Mouse (Mus musculus) embryo, embryonic 10.5 days (tissue): Measurements from ENCODE around the gene Xdh.
A peak's percentile ranks its signal among the peaks of the same experiment; 100 is the strongest.

Experiments
- DNase-seq: peaks from one replicate; pipeline ENCODE4 v3.0.0-alpha.2; 2015; ENCODE audit warnings: low spot score

Xdh gene

GRCm38 (mm10) chr17:73950062-73950735, at the start of gene Xdh:
Gene Xdh (minus strand): TSS chr17:73950196.
- DNase-seq, result no peak

DNA sequence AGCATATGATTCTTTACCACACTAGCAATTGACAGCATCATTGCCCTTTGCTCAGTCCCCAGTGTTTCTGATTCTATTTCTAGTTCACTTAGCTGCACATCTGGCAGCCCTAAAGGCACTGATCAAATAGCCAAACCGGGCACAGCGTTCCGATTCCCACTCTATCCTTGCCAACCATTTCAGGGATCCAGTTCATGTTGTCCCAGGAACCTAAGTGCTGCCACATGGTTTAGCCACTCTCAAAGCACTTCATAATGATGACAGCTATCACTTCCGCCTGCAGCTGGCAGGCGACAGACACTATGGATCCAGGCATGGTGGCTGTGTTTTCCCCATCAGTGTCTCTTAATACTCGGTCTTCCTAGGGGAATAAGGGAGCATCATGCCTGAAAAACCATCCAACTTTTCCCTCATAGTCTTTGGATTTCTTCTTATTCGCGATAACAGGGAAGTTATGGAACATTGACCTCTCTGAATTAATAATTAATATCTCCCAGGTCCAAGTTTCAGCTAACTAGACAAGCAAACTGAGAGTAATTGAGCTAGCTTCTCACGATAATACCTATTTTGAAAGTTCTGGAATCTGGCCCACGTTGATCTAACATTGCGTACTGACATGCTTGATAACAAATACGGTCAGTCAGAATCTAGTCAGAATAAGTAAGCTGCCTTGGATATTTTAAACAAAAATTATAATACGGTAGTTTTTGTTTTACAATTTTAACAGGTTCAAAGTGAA, 46.1 kb upstream of the Xdh start:
- no peak for DNase-seq

DNA sequence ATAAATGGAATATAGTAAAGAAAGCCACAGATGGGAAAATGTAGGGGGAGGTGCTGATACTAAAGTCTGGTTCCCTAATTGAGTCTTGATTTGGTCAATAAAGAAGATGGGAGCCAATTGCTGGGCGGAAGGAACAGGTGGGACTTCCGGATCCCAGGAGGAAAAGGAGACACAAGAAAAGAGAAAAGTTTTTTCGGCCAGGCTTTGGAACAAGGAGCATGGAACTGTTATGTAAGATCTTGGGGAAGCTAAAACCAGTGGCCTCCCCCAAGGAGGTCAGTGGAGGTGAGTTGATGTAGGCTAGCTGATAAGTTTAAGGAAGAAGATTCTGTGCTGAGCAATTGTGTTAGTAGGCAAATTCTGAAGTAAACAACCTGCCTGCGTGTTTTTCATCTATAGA, 41.3 kb upstream of the Xdh start:
- DNase-seq, result no peak

- DNase-seq, result no peak
Measured at GRCm38 (mm10) chr17:73986571-73986970, 36.6 kb upstream of the Xdh start.

- no peak for DNase-seq
Measured at GRCm38 (mm10) chr17:73985936-73986335, 35.9 kb upstream of the Xdh start.

GRCm38 (mm10) chr17:73984508-73984907, 34.5 kb upstream of the Xdh start:
- DNase-seq, result peak; percentile 66

GRCm38 (mm10) chr17:73982871-73983270, 32.9 kb upstream of the Xdh start:
- DNase-seq, result no peak

- no peak for DNase-seq
Measured at GRCm38 (mm10) chr17:73976066-73976465, 26.1 kb upstream of the Xdh start.

GRCm38 (mm10) chr17:73972648-73973047, 22.7 kb upstream of the Xdh start:
- no peak for DNase-seq

GRCm38 (mm10) chr17:73971291-73971690, 21.3 kb upstream of the Xdh start:
- DNase-seq, result no peak

DNA sequence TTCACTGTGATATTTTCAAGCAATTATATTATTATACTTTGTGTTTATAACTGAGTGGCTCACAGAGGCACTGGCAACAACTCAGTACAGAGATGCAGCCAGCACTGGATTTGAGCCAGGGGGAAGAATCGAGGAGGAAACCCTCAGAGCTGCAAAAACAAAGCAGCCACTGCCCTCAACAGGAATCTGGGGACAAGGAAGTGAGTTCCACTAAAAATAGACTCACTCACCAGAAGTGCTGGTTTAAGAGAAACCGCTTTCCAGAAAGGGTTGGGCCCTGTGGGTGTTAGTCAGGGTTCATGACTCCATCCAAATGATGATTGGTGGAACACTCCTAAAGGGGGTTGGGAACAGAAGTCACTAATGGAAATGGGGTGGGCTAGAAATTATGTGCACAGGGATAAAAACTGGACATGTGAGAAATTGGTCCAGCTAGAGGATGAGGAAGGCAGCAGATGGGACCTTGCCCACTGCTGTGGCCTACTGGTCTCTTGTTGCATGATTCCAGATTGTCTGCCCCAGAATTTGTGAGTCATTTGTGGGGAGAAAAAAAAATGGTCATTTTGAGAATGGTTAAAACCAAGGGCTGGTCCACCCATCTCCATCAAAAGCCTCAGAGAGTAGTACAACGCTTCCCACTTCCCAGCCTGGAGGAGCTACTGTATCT, 20.5 kb upstream of the Xdh start:
- no peak for DNase-seq

DNA sequence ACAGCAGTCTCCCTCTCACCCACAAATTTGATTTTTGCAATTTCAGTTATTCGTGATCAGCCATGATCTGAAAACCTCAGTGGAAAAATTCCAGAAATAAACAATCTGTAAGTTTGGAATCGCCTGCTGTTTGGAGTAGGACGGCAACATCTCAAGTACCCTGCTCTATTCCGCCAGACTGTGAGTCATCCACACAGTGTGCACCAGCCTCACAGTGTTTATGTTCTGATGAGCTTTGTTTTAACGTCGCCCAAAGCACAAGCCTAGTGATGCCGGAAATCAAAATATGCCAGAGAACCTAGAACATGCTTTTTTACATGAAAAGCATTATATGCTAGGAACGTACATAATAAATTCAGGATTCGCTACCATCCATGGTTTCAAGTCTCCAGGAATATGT, 14.9 kb upstream of the Xdh start:
- DNase-seq, result no peak

GRCm38 (mm10) chr17:73962628-73963043, 12.6 kb upstream of the Xdh start:
- DNase-seq, result no peak

DNA sequence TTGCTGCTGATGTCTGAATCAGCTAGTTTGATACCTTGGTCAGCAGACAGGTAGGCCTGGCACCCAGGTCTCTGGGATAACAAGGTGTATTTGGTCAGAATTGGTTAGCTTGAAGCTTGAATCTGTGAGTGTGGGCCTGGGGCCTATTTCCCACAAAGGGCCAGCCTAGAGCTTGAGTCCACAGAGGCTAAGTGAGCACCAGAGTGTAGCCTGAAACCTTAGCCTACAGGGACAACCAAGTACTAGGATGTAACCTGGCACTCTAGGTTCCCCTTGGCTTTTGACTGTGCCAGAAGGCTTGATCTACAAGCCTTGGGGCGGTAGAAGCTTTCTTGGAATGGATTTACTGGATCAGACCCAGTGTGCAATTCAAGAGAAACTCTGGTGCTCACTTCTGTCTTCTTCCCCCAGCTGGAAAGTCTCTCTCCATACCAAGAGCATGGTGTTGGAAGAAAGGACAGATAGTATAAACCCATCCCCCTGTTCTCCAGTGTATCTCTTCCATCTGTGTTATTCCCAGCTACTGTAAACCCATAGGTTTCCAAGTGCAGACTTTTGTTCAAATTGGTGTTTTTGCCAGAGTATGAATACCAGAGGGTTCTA, 11.9 kb upstream of the Xdh start:
- DNase-seq, result no peak

- no peak for DNase-seq
Measured at GRCm38 (mm10) chr17:73960745-73961144, 10.7 kb upstream of the Xdh start.

GRCm38 (mm10) chr17:73952103-73952521, 2.1 kb upstream of the Xdh start:
- DNase-seq, result no peak

GRCm38 (mm10) chr17:73950970-73951369, 974 bp upstream of the Xdh start:
- DNase-seq, result no peak

DNA sequence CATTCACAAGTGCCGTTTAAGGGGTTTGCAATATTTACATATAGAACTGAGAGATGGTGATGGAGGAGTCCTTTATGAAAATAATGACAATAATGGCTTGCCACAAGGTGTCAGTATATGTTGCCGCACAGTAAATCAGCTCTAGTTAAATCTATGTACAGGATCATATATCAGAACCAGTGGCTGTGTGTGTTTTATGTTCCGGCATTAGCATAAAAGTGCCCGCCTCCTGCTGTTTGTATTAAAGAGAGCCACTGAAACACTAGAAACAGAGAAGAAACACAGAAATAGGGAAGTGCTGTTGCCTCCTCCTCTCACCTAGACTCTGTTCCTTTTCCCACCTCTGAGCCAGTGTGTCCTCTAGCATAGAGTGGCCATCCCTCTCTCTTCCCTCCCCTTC, 498 bp downstream of the Xdh start:
- DNase-seq, result peak; percentile 8

DNA sequence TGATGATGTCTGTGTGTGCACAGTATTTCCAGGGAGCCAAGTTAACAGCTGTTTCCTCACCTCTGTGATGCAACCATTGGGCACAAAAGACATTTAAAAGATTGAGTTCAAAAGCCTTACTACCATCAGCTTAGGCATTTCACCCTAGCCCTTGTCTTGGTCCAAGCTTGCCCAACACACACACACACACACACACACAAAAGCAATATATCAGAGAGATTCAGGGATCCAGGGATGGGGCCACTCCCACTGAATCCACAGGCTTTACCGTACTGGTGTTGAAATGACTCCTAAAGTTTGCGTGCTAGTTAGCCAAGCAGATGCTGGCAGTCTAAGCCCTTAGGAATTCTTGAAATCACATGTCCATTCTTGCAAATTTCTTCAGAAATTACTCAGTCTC, 1.2 kb downstream of the Xdh start:
- DNase-seq, result no peak

- DNase-seq, result no peak
Measured at GRCm38 (mm10) chr17:73948039-73948438, 2.0 kb downstream of the Xdh start.

DNA sequence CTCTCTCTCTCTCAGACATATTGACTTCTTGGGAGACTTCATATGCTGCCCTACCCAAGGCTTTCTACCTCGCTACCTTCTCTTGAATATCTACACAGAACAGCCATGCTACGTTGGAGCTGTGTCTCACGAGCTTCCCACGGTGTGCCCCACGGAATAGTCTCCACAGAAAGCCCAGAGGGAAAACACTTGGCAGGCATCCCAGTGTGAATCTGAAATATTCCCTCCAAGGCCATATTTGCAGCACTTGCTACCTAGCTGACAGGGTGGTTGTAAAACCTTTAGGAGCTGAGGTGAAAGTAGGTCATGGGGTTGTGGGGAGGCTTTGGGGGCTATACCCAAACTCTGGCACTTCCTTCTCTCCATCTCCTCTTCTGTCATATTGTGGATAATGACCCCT, 3.1 kb downstream of the Xdh start:
- DNase-seq, result no peak

GRCm38 (mm10) chr17:73944661-73945060, 5.3 kb downstream of the Xdh start:
- no peak for DNase-seq
